Mouse (Mus musculus) CH12.LX (cell line): ENCODE results near the gene Rnf141. TPM values are rescaled to one million over a fixed set of nuclear protein-coding genes. Genes with fewer than 3 reads are reported as not detected.

Experiments used
- DNase-seq: peaks from one replicate; pipeline ENCODE4 v3.0.0-alpha.2; 2013; ENCODE audit errors: extremely low read depth
- H3K27ac ChIP-seq: 2 replicates; pipeline ENCODE4 v1.5.1; 2012; ENCODE audit warnings: low read depth, mild to moderate bottlenecking, control low read depth, moderate library complexity; ENCODE audit not compliant: insufficient read depth
- H3K27me3 ChIP-seq: replicated peaks from 2 replicates; pipeline ENCODE3; 2012; ENCODE audit warnings: inconsistent platforms
- H3K36me3 ChIP-seq, 2 experiments: replicated peaks in 1 of 2; 2 replicates each; pipeline versions ENCODE3 to v1.6.1; 2012; ENCODE audit warnings: inconsistent platforms in 1 of 2, low read length in 1 of 2, mild to moderate bottlenecking in 1 of 2, mixed read lengths in 1 of 2, moderate library complexity in 1 of 2; ENCODE audit not compliant: control insufficient read depth in 1 of 2, insufficient read depth in 1 of 2
- H3K4me1 ChIP-seq, 2 experiments: 2 replicates each; pipeline ENCODE4 v1.6.1; 2012; ENCODE audit warnings: inconsistent platforms in 1 of 2, moderate library complexity in 1 of 2; ENCODE audit not compliant: insufficient read depth in 2 of 2, control insufficient read depth in 1 of 2
- H3K4me2 ChIP-seq: 2 replicates; pipeline ENCODE4 v1.6.1; 2012; ENCODE audit warnings: low read depth, mild to moderate bottlenecking, control low read depth; ENCODE audit not compliant: poor library complexity, insufficient read depth, severe bottlenecking
- H3K4me3 ChIP-seq, 3 experiments: fragments of 150-350 bp in 1 of 3; sonication (generic) in 1 of 3; replicated peaks in 1 of 3; 2 replicates each; pipeline versions ENCODE3 to v1.5.1; 2011 to 2012; ENCODE audit warnings: low read depth in 2 of 3, low read length in 2 of 3, mild to moderate bottlenecking in 2 of 3, moderate library complexity in 2 of 3, control low read depth in 1 of 3, improper control_type of control experiment in 1 of 3, inconsistent platforms in 1 of 3, mixed read lengths in 1 of 3; ENCODE audit not compliant: poor library complexity in 1 of 3
- H3K79me2 ChIP-seq: replicated peaks from 2 replicates; pipeline ENCODE4 v1.6.1; 2012; ENCODE audit warnings: mild to moderate bottlenecking, moderate library complexity; ENCODE audit not compliant: control insufficient read depth, poor library complexity, insufficient read depth, severe bottlenecking; ENCODE audit errors: extremely low read depth
- H3K9ac ChIP-seq: 2 replicates; pipeline ENCODE4 v1.6.1; 2012; ENCODE audit warnings: low read depth, mild to moderate bottlenecking, control low read depth, moderate library complexity; ENCODE audit not compliant: insufficient read depth
- H3K9me3 ChIP-seq: replicated peaks from 2 replicates; pipeline ENCODE3; 2012; ENCODE audit warnings: low read length, inconsistent platforms, mixed read lengths
- BHLHE40 ChIP-seq: IDR thresholded peaks from 2 replicates; pipeline ENCODE4 v1.6.1; 2011; ENCODE audit warnings: mild to moderate bottlenecking, low read depth, low read length, improper control_type of control experiment
- CHD1 ChIP-seq: IDR thresholded peaks from 2 replicates; pipeline ENCODE4 v1.6.1; 2012; ENCODE audit warnings: low read depth, low read length, improper control_type of control experiment, inconsistent platforms
- E2F4 ChIP-seq: IDR thresholded peaks from 2 replicates; pipeline ENCODE4 v1.6.1; 2011; ENCODE audit warnings: low read depth, low read length, improper control_type of control experiment; ENCODE audit not compliant: insufficient replicate concordance
- ELF1 ChIP-seq: IDR thresholded peaks from 2 replicates; pipeline ENCODE4 v1.6.1; 2014; ENCODE audit warnings: low read depth, mild to moderate bottlenecking, inconsistent platforms, low read length, improper control_type of control experiment
- GABPA ChIP-seq: IDR thresholded peaks from 2 replicates; pipeline ENCODE4 v1.6.1; 2012; ENCODE audit warnings: low read depth, low read length, improper control_type of control experiment, inconsistent platforms; ENCODE audit not compliant: insufficient replicate concordance
- HCFC1 ChIP-seq: IDR thresholded peaks from 2 replicates; pipeline ENCODE4 v1.6.1; 2012; ENCODE audit warnings: low read depth, mild to moderate bottlenecking, inconsistent platforms, low read length, improper control_type of control experiment
- IRF4 ChIP-seq: IDR thresholded peaks from 2 replicates; pipeline ENCODE4 v1.6.1; 2014; ENCODE audit warnings: low read depth, mild to moderate bottlenecking, inconsistent platforms, low read length, improper control_type of control experiment
- JUN ChIP-seq: IDR thresholded peaks from 2 replicates; pipeline ENCODE4 v1.6.1; 2011; ENCODE audit warnings: low read depth, mild to moderate bottlenecking, low read length, improper control_type of control experiment, moderate library complexity; ENCODE audit not compliant: insufficient read depth
- KAT2A ChIP-seq: IDR thresholded peaks from 2 replicates; pipeline ENCODE4 v1.6.1; 2012; ENCODE audit warnings: low read length, improper control_type of control experiment, inconsistent platforms; ENCODE audit not compliant: insufficient replicate concordance
- MAFK ChIP-seq: IDR thresholded peaks from 2 replicates; pipeline ENCODE4 v1.6.1; 2011; ENCODE audit warnings: low read length, improper control_type of control experiment; ENCODE audit not compliant: insufficient replicate concordance
- MAZ ChIP-seq: IDR thresholded peaks from 2 replicates; pipeline ENCODE4 v1.6.1; 2012; ENCODE audit warnings: low read depth, mild to moderate bottlenecking, inconsistent platforms, low read length, improper control_type of control experiment, moderate library complexity
- MEF2A ChIP-seq: IDR thresholded peaks from 2 replicates; pipeline ENCODE4 v1.6.1; 2014; ENCODE audit warnings: low read depth, mild to moderate bottlenecking, inconsistent platforms, low read length, improper control_type of control experiment, borderline replicate concordance
- NRF1 ChIP-seq: IDR thresholded peaks from 2 replicates; pipeline ENCODE4 v1.6.1; 2014; ENCODE audit warnings: low read depth, mild to moderate bottlenecking, inconsistent platforms, low read length, improper control_type of control experiment, moderate library complexity
- PAX5 ChIP-seq: IDR thresholded peaks from 2 replicates; pipeline ENCODE4 v1.6.1; 2012; ENCODE audit warnings: low read length, inconsistent platforms, mixed read lengths
- RAD21 ChIP-seq: IDR thresholded peaks from 2 replicates; pipeline ENCODE4 v1.6.1; 2011; ENCODE audit warnings: low read depth, mild to moderate bottlenecking, low read length, improper control_type of control experiment, moderate library complexity
- RCOR1 ChIP-seq: conservative IDR thresholded peaks from 2 replicates; pipeline ENCODE4 v1.6.1; 2012; ENCODE audit warnings: low read depth, mild to moderate bottlenecking, inconsistent platforms, low read length, improper control_type of control experiment
- SIN3A ChIP-seq: IDR thresholded peaks from 2 replicates; pipeline ENCODE4 v1.6.1; 2012; ENCODE audit warnings: low read length, improper control_type of control experiment, inconsistent platforms
- TCF12 ChIP-seq: IDR thresholded peaks from 2 replicates; pipeline ENCODE4 v1.6.1; 2014; ENCODE audit warnings: low read depth, mild to moderate bottlenecking, inconsistent platforms, low read length, improper control_type of control experiment
- USF1 ChIP-seq: IDR thresholded peaks from 2 replicates; pipeline ENCODE4 v1.6.1; 2014; ENCODE audit warnings: low read depth, mild to moderate bottlenecking, inconsistent platforms, low read length, improper control_type of control experiment
- ZKSCAN1 ChIP-seq: IDR thresholded peaks from 2 replicates; pipeline ENCODE4 v1.6.1; 2012; ENCODE audit warnings: low read depth, inconsistent platforms, low read length, improper control_type of control experiment, borderline replicate concordance
- ZMIZ1 ChIP-seq: IDR thresholded peaks from 2 replicates; pipeline ENCODE4 v1.6.1; 2012; ENCODE audit warnings: low read depth, mild to moderate bottlenecking, inconsistent platforms, low read length, improper control_type of control experiment
- dilution Hi-C: fragments of 300-500 bp; cut with MboI; formaldehyde crosslinking; loops from 2 replicates; pipeline ENCODE4 v1.14.3; 2020; ENCODE audit warnings: low sequenced_read_pairs; ENCODE audit not compliant: extremely low pct_unique_long_range_greater_than_20kb, extremely low pct_ligation_motif_present
- in situ Hi-C: fragments of 300-500 bp; cut with MboI; formaldehyde crosslinking; loops from 3 replicates; pipeline ENCODE4 v1.14.3; 2019; ENCODE audit warnings: low sequenced_read_pairs, low pct_ligation_motif_present, low pct_unique_long_range_greater_than_20kb, mixed read lengths
- polyA plus RNA-seq: library from polyadenylated mRNA; unstranded; fragments of >175 nt; gene quantifications from 2 replicates; pipeline ENCODE4 v1.2.1, GENCODE M21; 2012; ENCODE audit warnings: low read depth; ENCODE audit not compliant: insufficient read length
- total RNA-seq, 2 experiments: library from RNA; depleted of rRNA; stranded (reverse); fragments of 300-350 nt in 1 of 2; fragments of >200 nt in 1 of 2; gene quantifications; 2 replicates each; pipeline ENCODE4 v1.2.3; 2012 to 2014

Rnf141 gene
- total and polyA plus RNA-seq, 3 experiments, result 16.1 to 21.5 (median 18.1) TPM

- TF ChIP-seq KAT2A, result no peak
- no peak for TF ChIP-seq USF1
- TF ChIP-seq ELF1, result no peak
- TF ChIP-seq NRF1, result no peak
- no peak for DNase-seq
- Histone ChIP-seq H3K79me2 (no peaks in the 10 kb centered on the region), H3K4me3 (no peak overlapping the region), H3K4me2 (no peak overlapping the region), H3K27me3 (no peaks in the 10 kb centered on the region), H3K4me1 (peaks cover 0 to 4% of the 10 kb centered on the region in 2 experiments; a peak in 1 of 4 replicates), H3K9ac (no peak overlapping the region), H3K27ac (no peak overlapping the region), H3K36me3 (no peaks in the 10 kb centered on the region), H3K9me3 (no peaks in the 10 kb centered on the region)
- dilution Hi-C loops (no loop called here), in situ Hi-C loops (no loop called here)
These were observed 15.9 kb upstream of the Rnf141 start for GRCm38 (mm10) chr7:110860129-110860528.

- no peak overlapping the region for H3K9ac ChIP-seq
- no peak overlapping the region for H3K4me2 ChIP-seq
- dilution Hi-C loops (no loop called here), in situ Hi-C loops (no loop called here)
- H3K9me3 ChIP-seq, result no peaks in the 10 kb centered on the region
- H3K27me3 ChIP-seq, result no peaks in the 10 kb centered on the region
- no peaks in the 10 kb centered on the region for H3K79me2 ChIP-seq
- no peak for TF ChIP-seq MEF2A
- no peak for TF ChIP-seq ZMIZ1
- TF ChIP-seq KAT2A, result no peak
- TF ChIP-seq E2F4, result no peak
- TF ChIP-seq MAZ, result no peak
- no peak for TF ChIP-seq ELF1
- no peak for TF ChIP-seq CHD1
- no peak for TF ChIP-seq USF1
- no peak for DNase-seq
- H3K4me3 ChIP-seq, result no peak overlapping the region
- no peak overlapping the region for H3K27ac ChIP-seq
- peaks cover 0 to 4% of the 10 kb centered on the region in 2 experiments; a peak in 1 of 4 replicates for H3K4me1 ChIP-seq
- H3K36me3 ChIP-seq, result no peaks in the 10 kb centered on the region
These were observed 11.3 kb upstream of the Rnf141 start for GRCm38 (mm10) chr7:110855604-110856003.

GRCm38 (mm10) chr7:110854927-110855546, 10.8 kb upstream of the Rnf141 start:
- H3K9me3 ChIP-seq, result no peaks in the 10 kb centered on the region
- TF ChIP-seq RCOR1 (no peak), PAX5 (no peak), SIN3A (no peak), ZKSCAN1 (no peak), E2F4 (no peak), TCF12 (no peak), CHD1 (no peak), GABPA (no peak), RAD21 (no peak), KAT2A (no peak), HCFC1 (no peak), MAFK (no peak), ZMIZ1 (no peak), JUN (no peak), IRF4 (no peak), NRF1 (no peak), BHLHE40 (no peak)
- no peaks in the 10 kb centered on the region for H3K79me2 ChIP-seq
- no peak overlapping the region for H3K27ac ChIP-seq
- peaks cover 0 to 4% of the 10 kb centered on the region in 2 experiments; a peak in 1 of 4 replicates for H3K4me1 ChIP-seq
- in situ Hi-C loops (no loop called here), dilution Hi-C loops (no loop called here)
- no peak overlapping the region for H3K4me2 ChIP-seq
- DNase-seq, result no peak
- no peaks in the 10 kb centered on the region for H3K36me3 ChIP-seq
- no peak overlapping the region for H3K4me3 ChIP-seq
- H3K9ac ChIP-seq, result no peak overlapping the region
- no peaks in the 10 kb centered on the region for H3K27me3 ChIP-seq
